Mouse (Mus musculus) G1E (cell line): ENCODE results near the gene Mip. TPM values are rescaled to one million over a fixed set of nuclear protein-coding genes. Genes with fewer than 3 reads are reported as not detected.
"Not testable (repeated sequence)": the region's sequence is repeated elsewhere in the genome, so short reads cannot be mapped to it uniquely, and the experiment has no call there.

Experiments used
- ATAC-seq: 2 replicates; pipeline ENCODE4 v1.8.0; 2016; ENCODE audit warnings: mild to moderate bottlenecking; ENCODE audit not compliant: insufficient number of reproducible peaks, poor library complexity, low FRiP score, severe bottlenecking; ENCODE audit errors: extremely low read depth
- DNase-seq: peaks from one replicate; pipeline ENCODE4 v3.0.0; 2012; ENCODE audit warnings: low spot score
- H3K27me3 ChIP-seq: 2 replicates; pipeline ENCODE4 v1.6.1; 2012; ENCODE audit warnings: mild to moderate bottlenecking, low read length, inconsistent platforms; ENCODE audit not compliant: insufficient read depth
- H3K36me3 ChIP-seq: replicated peaks from 2 replicates; pipeline ENCODE3; 2012; ENCODE audit warnings: mild to moderate bottlenecking, inconsistent platforms
- H3K4me1 ChIP-seq: 2 replicates; pipeline ENCODE4 v1.6.1; 2012; ENCODE audit warnings: low read depth, low read length, inconsistent platforms, mixed read lengths; ENCODE audit not compliant: insufficient read depth
- H3K4me3 ChIP-seq: 2 replicates; pipeline ENCODE4 v1.5.1; 2012; ENCODE audit warnings: low read depth, mild to moderate bottlenecking, inconsistent platforms, low read length, moderate library complexity, mixed read lengths
- H3K9me3 ChIP-seq: replicated peaks from 2 replicates; pipeline ENCODE4 v1.6.1; 2012; ENCODE audit warnings: inconsistent platforms
- CTCF ChIP-seq: IDR thresholded peaks from 2 replicates; pipeline ENCODE4 v1.5.1; 2012; ENCODE audit warnings: low read depth, low read length, inconsistent platforms, mixed read lengths
- GATA1 ChIP-seq: IDR thresholded peaks from 2 replicates; pipeline ENCODE4 v1.6.1; 2012; ENCODE audit warnings: borderline replicate concordance, low read length, inconsistent platforms, mixed read lengths
- GATA2 ChIP-seq: IDR thresholded peaks from 2 replicates; pipeline ENCODE4 v1.6.1; 2012; ENCODE audit warnings: low read depth, low read length, inconsistent platforms, borderline replicate concordance
- POLR2AphosphoS5 ChIP-seq: IDR thresholded peaks from 2 replicates; pipeline ENCODE4 v1.6.1; 2012; ENCODE audit warnings: low read depth, low read length, inconsistent platforms; ENCODE audit not compliant: insufficient replicate concordance
- TAL1 ChIP-seq: conservative IDR thresholded peaks from 2 replicates; pipeline ENCODE4 v1.6.1; 2012; ENCODE audit warnings: low read depth, low read length, inconsistent platforms, mixed read lengths
- polyA plus RNA-seq: library from polyadenylated mRNA; stranded (reverse); fragments of >175 nt; gene quantifications from 2 replicates; pipeline ENCODE4 v1.2.3, GENCODE M21; 2012
- total RNA-seq, 2 experiments: library from RNA; stranded (forward) in 1 of 2; stranded (reverse) in 1 of 2; fragments of 200-1000 nt in 1 of 2; fragments of >200 nt in 1 of 2; fragmentation: Nextera tagmentation in 1 of 2; gene quantifications; 2 replicates each; pipeline ENCODE4 v1.2.3; 2014 to 2017

Mip gene
- total and polyA plus RNA-seq, 3 experiments: 0.02 to 0.05 TPM; not detected in 1

- no peak overlapping the region for H3K4me3 ChIP-seq
- peaks cover 31% of the 10 kb centered on the region for H3K4me1 ChIP-seq
- H3K36me3 ChIP-seq: no peaks in the 10 kb centered on the region
- H3K9me3 ChIP-seq: no peaks in the 10 kb centered on the region
- DNase-seq: peak; percentile 43
- TF ChIP-seq GATA2 (no peak), POLR2AphosphoS5 (no peak), GATA1 (no peak), CTCF (peak; percentile 95), TAL1 (no peak)
- ATAC-seq: peak; percentile 34; the same call in 1 of the 2 replicates
- peaks cover 3% of the 10 kb centered on the region; the same call in 1 of the 2 replicates for H3K27me3 ChIP-seq
Observed at GRCm38 (mm10) chr10:128185959-128186358, 39.7 kb upstream of the Mip start.

GRCm38 (mm10) chr10:128187181-128187605 lies 38.4 kb upstream of the Mip start:
- Histone ChIP-seq H3K4me1 (peaks cover 39% of the 10 kb centered on the region), H3K27me3 (peaks cover 3% of the 10 kb centered on the region; the same call in 1 of the 2 replicates), H3K9me3 (no peaks in the 10 kb centered on the region), H3K36me3 (no peaks in the 10 kb centered on the region), H3K4me3 (peak overlapping the region; percentile 9; the same call in 1 of the 2 replicates)
- DNase-seq (no peak), ATAC-seq (no peak)
- TF ChIP-seq TAL1 (0 out of 2 replicates have a peak, but pooled peaks have one; percentile 25), CTCF (no peak)

GRCm38 (mm10) chr10:128188242-128188877 lies 37.3 kb upstream of the Mip start:
- ATAC-seq (peak; percentile 28; the same call in 1 of the 2 replicates), DNase-seq (no peak)
- peaks cover 39% of the 10 kb centered on the region for H3K4me1 ChIP-seq
- no peaks in the 10 kb centered on the region for H3K9me3 ChIP-seq
- peaks cover 3% of the 10 kb centered on the region; the same call in 1 of the 2 replicates for H3K27me3 ChIP-seq
- TF ChIP-seq CTCF: peak; percentile 56
- no peak for TF ChIP-seq GATA2
- TF ChIP-seq TAL1: no peak
- no peak for TF ChIP-seq GATA1
- no peak for TF ChIP-seq POLR2AphosphoS5
- no peak overlapping the region for H3K4me3 ChIP-seq
- no peaks in the 10 kb centered on the region for H3K36me3 ChIP-seq

GRCm38 (mm10) chr10:128191472-128191871 lies 34.2 kb upstream of the Mip start:
- H3K36me3 ChIP-seq: no peaks in the 10 kb centered on the region
- DNase-seq (no peak), ATAC-seq (no peak)
- TF ChIP-seq GATA1 (no peak), POLR2AphosphoS5 (no peak), TAL1 (no peak)
- peaks cover 3% of the 10 kb centered on the region; the same call in 1 of the 2 replicates for H3K27me3 ChIP-seq
- no peaks in the 10 kb centered on the region for H3K9me3 ChIP-seq
- no peak overlapping the region for H3K4me3 ChIP-seq
- peaks cover 41% of the 10 kb centered on the region for H3K4me1 ChIP-seq

GRCm38 (mm10) chr10:128192030-128192766 lies 33.4 kb upstream of the Mip start:
- H3K36me3 ChIP-seq, H3K9me3 ChIP-seq, H3K27me3 ChIP-seq, DNase-seq, H3K4me3 ChIP-seq, ATAC-seq: not testable (repeated sequence)
- peaks cover 34% of the 10 kb centered on the region for H3K4me1 ChIP-seq

- no peak for TF ChIP-seq TAL1
- no peak for TF ChIP-seq POLR2AphosphoS5
- TF ChIP-seq GATA2: no peak
- TF ChIP-seq CTCF: no peak
- H3K4me1 ChIP-seq: peaks cover 30% of the 10 kb centered on the region
- ATAC-seq (no peak), DNase-seq (no peak)
- H3K9me3 ChIP-seq: no peaks in the 10 kb centered on the region
- H3K36me3 ChIP-seq: no peaks in the 10 kb centered on the region
- peaks cover 3% of the 10 kb centered on the region; the same call in 1 of the 2 replicates for H3K27me3 ChIP-seq
- H3K4me3 ChIP-seq: no peak overlapping the region
Observed at GRCm38 (mm10) chr10:128193113-128193512, 32.5 kb upstream of the Mip start.
